Mouse (Mus musculus) megakaryocyte progenitor cell, adult 5-6 weeks (primary cell): ENCODE measurements around the gene Tbrg4. TPM values are rescaled to one million over a fixed set of nuclear protein-coding genes. Genes with fewer than 3 reads are reported as not detected.
A peak's percentile ranks its signal among the peaks of the same experiment; 100 is the strongest.

Experiments
- ATAC-seq: replicated peaks from 2 replicates; pipeline ENCODE4 v1.8.0; 2016; ENCODE audit warnings: mild to moderate bottlenecking, moderate TSS enrichment, inconsistent platforms; ENCODE audit not compliant: poor library complexity
- total RNA-seq, 2 experiments: library from RNA; stranded (forward) in 1 of 2; stranded (reverse) in 1 of 2; fragments of 157-497, 149-512 nt in 1 of 2; fragments of 200-1000 nt in 1 of 2; gene quantifications; 2 replicates each; pipeline versions ENCODE4 v1.2.3 to v1.2.4; 2015 to 2017

Gene Tbrg4
- total RNA-seq, 2 experiments from 2014 or later = 46.2 to 52.1 TPM

GRCm38 (mm10) chr11:6624619-6625382 lies 1.1 kb downstream of the Tbrg4 start:
- 0 out of 2 replicates have a peak, but pooled peaks have one; percentile 11 for ATAC-seq

GRCm38 (mm10) chr11:6623704-6624103 lies 2.2 kb downstream of the Tbrg4 start:
- ATAC-seq = peak; percentile 9; the same call in 1 of the 2 replicates

- ATAC-seq = peak; percentile 89
Measured at GRCm38 (mm10) chr11:6615250-6616205, 10.3 kb downstream of the Tbrg4 start.

- ATAC-seq = peak; percentile 32
Measured at GRCm38 (mm10) chr11:6605491-6606399, 20.1 kb downstream of the Tbrg4 start, which contains the start of gene Nacad. Nacad (minus strand) TSS chr11:6606053.

GRCm38 (mm10) chr11:6605021-6605481 lies 20.8 kb downstream of the Tbrg4 start:
- no peak for ATAC-seq

GRCm38 (mm10) chr11:6604604-6604936 lies 21.3 kb downstream of the Tbrg4 start:
- ATAC-seq = no peak

- ATAC-seq = peak; percentile 56
Measured at GRCm38 (mm10) chr11:6603887-6604603, 21.8 kb downstream of the Tbrg4 start.

- ATAC-seq = no peak
Measured at GRCm38 (mm10) chr11:6603224-6603623, 22.6 kb downstream of the Tbrg4 start.

GRCm38 (mm10) chr11:6602662-6603061 lies 23.2 kb downstream of the Tbrg4 start:
- ATAC-seq = no peak

GRCm38 (mm10) chr11:6601649-6602480 lies 24.0 kb downstream of the Tbrg4 start:
- no peak for ATAC-seq

GRCm38 (mm10) chr11:6600284-6600944 lies 25.5 kb downstream of the Tbrg4 start:
- no peak for ATAC-seq

- ATAC-seq = no peak
Measured at GRCm38 (mm10) chr11:6599831-6600230, 26.0 kb downstream of the Tbrg4 start.

- ATAC-seq = no peak
Measured at GRCm38 (mm10) chr11:6599011-6599681, 26.7 kb downstream of the Tbrg4 start.

GRCm38 (mm10) chr11:6598191-6598889 lies 27.5 kb downstream of the Tbrg4 start:
- ATAC-seq = no peak

GRCm38 (mm10) chr11:6597523-6597922 lies 28.3 kb downstream of the Tbrg4 start:
- ATAC-seq = no peak

GRCm38 (mm10) chr11:6596616-6597015 lies 29.3 kb downstream of the Tbrg4 start:
- no peak for ATAC-seq

GRCm38 (mm10) chr11:6596205-6596604 lies 29.7 kb downstream of the Tbrg4 start:
- ATAC-seq = no peak
